Mouse (Mus musculus) urinary bladder, adult 18-20 months (tissue): Measurements from ENCODE around the gene Lrrc52.

Experiments
- DNase-seq, 2 experiments: peaks; one replicate each; pipeline ENCODE4 v3.0.0; 2022; ENCODE audit warnings: low spot score in 2 of 2, mixed read lengths in 2 of 2

Gene Lrrc52

GRCm38 (mm10) chr1:167466765-167467426 lies at the start of gene Lrrc52:
Gene Lrrc52 (minus strand): TSS chr1:167466780.
- no peak for DNase-seq

DNA sequence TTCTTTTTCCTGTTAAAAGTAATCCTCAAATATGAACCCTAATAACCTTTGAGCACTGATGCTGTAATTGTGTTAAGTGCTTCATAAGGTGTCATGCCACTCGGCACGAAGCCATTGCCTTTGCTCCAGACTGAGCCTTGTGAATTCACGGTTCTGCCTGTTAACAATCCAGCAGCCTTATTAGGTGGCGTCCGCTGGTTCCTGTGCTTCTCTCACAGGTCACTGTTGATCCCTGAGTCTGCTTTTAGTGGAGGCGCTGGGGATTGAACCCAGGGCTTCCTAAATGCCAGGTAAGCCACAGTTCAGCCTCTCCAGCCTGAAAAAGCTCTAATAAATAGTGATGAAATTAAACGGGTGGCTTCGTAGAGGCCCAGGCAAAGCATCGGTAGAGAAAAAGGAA lies 45.0 kb upstream of the Lrrc52 start:
- DNase-seq, result no peak

DNA sequence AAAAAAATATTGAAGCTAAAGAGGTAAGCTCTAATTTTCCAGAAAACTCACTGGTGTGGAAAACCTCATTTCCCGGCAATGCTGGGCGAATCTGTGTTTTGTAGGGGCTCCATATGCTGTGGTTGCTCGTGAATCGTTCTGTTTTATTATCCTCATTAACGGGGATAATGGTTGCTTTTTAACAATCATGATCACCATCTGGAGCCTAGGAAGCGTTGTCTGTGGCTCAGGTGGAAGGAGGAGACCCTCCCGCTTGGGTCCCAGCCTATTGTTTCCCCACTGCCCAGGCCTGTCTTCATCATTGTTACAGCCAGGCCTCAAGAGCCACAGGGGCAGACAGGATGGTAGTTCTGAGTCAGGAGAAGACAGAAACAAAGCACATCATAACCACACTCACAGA lies 39.5 kb upstream of the Lrrc52 start:
- no peak for DNase-seq

DNA sequence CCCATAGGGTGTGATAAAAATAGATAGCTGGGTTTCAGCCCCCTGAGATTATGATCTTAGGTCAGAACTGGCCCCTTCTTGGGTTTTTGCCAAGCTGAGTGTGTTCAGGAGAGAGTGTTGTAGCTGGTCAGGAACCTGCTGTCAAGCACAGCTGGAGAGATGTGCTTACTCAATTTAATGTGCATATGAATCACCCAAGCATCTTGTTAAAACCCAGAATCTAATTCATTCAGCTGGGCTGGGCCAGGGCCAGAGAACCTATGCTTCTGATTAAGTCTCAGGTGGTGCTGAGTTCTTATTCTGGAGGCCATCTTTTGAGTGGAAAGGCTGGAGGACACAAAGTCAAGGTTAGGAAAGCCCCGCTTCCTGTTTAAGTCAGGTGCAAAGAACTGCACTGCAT lies 38.8 kb upstream of the Lrrc52 start:
- no peak for DNase-seq

DNA sequence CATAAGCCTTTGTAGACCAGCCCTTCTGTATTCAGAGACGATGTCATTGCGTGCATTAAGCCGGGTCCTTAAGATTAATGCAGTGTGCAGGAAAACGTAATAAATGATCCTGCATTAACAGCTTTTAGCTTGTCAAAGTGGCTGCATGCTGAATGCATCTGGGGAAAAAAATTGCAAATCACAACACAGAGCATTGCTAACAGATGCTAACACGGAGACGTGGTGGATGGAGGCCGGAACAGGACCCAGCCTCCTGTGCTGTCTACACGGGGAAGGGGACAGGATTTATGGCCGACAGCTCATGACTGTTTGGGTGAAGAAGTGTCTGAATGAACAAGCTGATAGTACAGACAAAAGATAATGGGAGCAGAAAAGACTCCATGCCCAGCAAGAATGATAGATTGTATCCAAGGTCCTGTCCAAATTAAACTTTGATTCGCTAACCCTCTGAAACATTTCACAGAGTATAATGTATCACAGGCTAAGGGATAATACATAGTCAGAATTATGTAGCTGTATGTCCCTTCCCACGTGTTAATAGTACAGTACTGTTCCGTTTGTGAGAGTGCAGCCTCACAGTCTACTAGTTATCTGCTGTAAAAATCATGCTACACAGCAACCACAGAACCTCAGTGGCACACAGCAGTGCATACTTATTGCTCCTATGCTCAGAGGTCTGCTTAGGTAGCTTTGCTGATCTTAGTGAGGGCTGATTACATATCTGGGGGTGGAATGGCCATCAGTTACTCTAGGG lies 32.7 kb upstream of the Lrrc52 start:
- no peak for DNase-seq

DNA sequence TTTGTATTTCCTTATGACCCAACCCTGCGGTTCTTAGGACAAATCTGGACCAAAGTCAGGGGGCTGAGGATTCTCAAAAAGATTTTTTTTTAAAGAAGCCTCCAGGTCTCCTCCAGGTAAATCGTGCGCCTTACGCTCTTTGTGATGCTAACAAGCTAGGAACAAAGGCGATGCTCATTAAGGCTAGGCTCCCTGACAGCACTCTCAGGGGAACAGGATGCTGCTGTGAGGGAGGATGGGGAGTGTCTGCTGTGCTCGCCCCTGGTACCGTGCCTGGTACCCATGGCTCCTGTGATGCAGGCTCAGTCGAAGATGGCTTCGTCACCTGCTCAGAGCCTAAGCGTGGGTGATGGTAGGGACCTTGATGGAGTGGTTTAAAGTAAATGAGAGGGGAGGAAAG lies 31.4 kb upstream of the Lrrc52 start:
- no peak for DNase-seq

DNA sequence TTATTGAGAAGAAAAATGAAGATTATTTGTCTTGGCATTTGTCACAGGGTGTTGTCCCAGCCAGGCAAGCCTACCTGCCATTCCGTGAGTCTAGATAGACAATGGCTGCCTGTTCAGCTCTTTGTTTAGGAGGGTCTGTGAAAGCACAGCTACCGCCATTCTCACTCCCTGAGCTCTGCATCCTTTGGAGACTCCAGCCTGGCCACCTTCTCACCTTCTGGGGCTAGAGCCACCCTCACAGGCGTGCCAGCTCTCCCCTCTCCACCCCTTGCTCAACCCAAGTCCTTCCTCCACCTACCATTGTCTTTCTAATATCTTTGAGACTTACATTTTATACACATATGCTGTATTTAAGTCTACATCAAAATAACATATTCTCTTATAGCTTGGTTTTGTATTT lies 31.0 kb upstream of the Lrrc52 start:
- DNase-seq, result no peak

- DNase-seq, result no peak
Measured at GRCm38 (mm10) chr1:167491501-167491900, 24.9 kb upstream of the Lrrc52 start.

DNA sequence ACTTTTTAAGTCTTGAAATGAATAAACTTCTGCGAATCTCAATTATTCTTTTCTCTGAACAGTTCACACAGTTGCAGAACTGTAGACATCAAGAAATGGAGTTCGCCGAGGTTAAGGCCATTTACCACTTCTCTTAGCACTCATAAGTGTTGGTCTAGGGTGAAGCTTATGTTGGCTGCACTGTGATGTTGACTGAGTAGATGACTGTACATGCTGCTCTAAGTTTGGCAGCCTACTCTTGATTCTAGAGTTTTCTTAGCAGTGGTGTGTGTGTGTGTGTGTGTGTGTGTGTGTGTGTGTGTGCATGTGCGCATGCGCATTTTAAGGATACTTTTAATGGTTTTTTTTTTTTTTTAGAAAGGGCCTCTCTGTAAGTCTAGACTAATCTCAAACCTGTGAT lies 21.4 kb upstream of the Lrrc52 start:
- DNase-seq, result no peak

GRCm38 (mm10) chr1:167486959-167487680 lies 20.5 kb upstream of the Lrrc52 start:
- DNase-seq, result no peak

GRCm38 (mm10) chr1:167482863-167483262 lies 16.3 kb upstream of the Lrrc52 start:
- no peak for DNase-seq

GRCm38 (mm10) chr1:167473585-167473984 lies 7.0 kb upstream of the Lrrc52 start:
- DNase-seq, result no peak

DNA sequence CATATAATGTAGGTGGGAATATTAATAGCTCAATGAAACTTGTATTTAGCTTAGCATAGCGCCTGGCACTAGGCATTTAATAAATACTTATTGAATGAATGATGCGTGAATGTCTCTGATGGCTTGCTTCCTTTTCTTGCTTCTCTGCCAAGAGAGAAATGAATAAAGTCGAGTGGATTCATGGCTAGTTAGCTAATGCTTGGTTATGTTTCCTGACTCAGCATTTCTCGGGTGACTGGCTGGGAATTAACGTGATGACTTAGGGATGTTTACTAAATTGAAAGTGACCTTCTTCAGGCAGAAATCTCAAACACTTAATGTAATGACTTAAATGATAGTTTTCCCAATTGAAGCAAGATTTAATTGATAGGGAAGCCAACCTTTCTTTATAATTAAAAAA lies 1.3 kb upstream of the Lrrc52 start:
- DNase-seq, result no peak

GRCm38 (mm10) chr1:167457311-167457710 lies 9.3 kb downstream of the Lrrc52 start:
- no peak for DNase-seq

DNA sequence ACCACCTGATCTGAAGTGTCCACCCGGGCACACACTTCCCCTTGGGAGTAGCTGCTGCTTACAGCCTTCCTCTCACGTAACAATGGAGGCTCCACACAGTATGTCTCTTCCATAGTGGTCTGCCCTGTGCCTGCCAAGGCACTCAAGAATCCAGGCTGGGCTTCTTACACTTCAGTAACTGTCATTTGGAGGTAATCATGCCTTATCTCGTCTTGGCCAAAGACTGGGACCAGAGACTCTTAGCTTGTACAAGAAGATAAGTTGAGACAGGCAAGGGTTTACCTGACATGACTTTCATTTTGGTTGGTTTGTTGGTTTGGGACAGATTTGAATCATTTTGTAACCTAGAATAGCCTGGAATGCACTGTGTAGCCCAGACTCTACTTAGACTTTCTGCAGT lies 13.5 kb downstream of the Lrrc52 start:
- DNase-seq, result no peak

DNA sequence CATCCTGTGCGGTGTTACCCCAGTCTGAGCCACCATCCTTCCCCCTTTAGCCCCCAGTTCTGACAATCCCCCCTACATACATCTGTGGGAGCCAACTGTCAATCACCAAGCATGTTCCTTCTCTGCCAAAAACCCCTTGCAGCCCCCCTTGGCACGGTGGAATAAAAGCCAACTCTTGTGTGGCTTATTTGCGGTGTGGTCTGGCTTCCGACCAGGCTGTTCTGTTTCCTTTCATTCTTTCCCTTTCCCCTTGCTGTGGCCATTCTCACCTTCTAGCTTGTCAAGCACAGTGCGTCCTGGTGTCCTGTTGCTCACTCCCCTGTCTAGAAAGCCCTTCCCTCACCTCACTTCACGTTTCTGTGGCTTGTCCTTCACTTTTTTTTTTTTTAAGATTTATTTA lies 14.1 kb downstream of the Lrrc52 start:
- DNase-seq, result no peak

GRCm38 (mm10) chr1:167448598-167448997 lies 18.0 kb downstream of the Lrrc52 start:
- DNase-seq, result no peak

- no peak for DNase-seq
Measured at GRCm38 (mm10) chr1:167448088-167448487, 18.5 kb downstream of the Lrrc52 start.

DNA sequence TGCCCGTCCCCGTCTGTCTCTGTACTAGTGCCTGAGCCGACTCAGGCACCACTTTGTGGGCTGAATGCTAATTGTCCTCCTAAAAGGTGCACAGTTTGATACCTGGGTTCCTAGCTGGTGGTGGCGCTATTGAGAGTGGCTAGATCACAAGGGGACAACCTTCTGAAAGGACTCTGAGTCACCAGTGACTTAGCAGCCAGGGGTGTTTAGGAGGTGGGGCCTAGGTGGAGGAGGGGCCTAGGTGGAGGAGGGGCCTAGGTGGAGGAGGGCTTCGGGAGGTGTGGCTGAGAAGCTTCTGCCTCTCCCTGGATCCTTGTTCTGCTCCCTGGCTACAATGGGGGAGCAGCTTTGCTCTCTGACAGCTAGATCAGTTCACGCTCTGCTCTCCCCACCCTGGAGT lies 20.1 kb downstream of the Lrrc52 start:
- DNase-seq, result no peak

DNA sequence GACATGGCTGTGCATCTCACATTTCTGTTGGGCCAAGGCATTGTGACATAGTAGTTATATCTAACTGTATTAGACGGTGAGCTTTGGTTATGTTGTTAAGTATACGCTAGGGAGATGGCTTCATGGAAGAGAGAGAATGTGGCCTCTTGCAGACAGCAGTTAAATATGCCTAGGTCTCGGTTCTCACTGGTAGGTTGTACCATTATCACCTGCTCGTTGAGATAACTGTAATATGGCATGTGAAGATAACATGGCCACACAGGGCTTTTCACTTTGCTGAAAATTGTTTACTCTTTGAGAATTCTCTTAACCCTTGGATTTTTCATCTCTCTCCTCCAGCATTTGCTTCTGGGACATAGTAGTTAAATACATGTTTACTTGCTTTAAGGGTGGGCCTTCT lies 21.4 kb downstream of the Lrrc52 start:
- DNase-seq, result no peak

DNA sequence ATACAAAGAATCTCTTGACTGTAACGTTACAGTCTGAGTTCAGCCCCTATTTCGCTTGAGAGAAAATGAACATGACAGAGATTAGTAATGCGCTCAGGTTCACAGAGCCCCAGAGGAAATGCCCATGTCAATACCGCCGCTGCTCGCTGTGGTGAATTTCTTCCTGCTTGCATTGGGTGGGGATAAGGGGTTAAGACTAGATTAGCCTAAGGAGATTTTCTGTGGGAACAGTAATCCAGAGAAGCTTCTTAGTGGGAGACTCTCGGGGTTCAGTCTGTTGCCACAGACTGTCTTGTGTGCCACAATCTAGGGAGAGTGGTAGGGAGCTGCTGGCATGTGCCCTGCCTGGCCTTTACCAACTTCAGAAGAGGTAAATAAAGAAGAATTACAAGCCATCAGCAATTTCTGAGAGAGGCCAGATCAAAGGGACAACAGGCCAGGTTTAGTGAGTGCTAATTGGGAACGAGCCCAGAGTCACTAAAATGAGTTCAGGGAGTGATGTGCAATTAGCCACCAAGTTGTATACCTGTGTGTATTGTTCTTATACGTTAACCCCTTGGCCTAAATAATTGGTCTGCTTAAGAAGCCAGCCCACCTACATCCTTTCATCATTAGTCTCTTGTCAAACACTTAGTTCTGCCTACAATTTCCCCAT lies 28.2 kb downstream of the Lrrc52 start:
- DNase-seq, result no peak

DNA sequence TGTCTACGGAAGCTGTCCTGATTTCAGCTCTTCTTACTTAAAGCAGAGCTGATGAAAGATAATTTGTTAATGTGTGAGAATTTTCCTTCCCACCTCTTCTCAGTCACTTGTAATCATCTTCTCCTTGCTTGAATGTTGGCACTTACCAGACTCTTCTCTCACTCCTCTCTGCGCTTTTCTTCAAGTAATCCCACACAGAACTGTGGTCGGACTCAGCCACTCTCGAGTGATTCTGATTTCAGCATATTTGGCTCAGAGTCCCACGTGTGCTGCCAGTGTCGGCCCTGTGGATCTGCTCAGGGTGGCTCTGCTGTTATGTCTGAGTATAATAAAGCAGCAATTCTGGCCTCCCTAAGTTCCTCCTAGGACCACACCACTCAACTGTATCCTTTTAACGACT lies 29.5 kb downstream of the Lrrc52 start:
- no peak for DNase-seq
